Mouse (Mus musculus): Measurements from ENCODE around the gene Gm49320. TPM values are rescaled to one million over a fixed set of nuclear protein-coding genes. Genes with fewer than 3 reads are reported as not detected.

Gene Gm49320
- polyA plus RNA-seq, 1 experiment from 2014 or later = 1.00 TPM

DNA sequence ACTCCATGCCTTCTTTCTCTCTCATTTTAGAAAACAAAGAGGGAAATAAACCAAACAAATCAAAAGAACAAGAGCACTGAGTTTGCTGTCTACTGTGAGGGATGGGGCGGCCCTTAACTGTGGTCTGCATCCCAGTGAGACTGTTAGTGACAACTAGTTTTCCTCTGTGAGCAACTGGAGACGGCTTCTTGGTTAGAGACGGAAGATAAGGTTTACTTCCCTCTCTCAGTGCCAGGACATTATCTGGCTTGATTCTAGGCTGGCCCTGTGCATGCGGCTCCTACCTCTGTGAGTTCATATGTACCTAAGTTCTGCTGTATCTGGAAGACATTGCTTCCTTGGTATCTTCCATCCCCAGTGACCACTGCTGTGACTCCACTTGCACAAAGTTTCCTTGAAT lies 59.2 kb downstream of the Gm49320 start:
- DNase-seq (ENCODE audit: low spot score, missing footprints) (no peak), ATAC-seq (ENCODE audit: low FRiP score) (no peak)
- WGBS = 94% methylated on average over 4 of the region's 4 CpGs
- Histone ChIP-seq H3K9ac (ENCODE audit: low read length) (no peak overlapping the region), H3K9me3 (ENCODE audit: control insufficient read depth, low read length) (no peaks in the 10 kb centered on the region), H3K27ac (ENCODE audit: low read depth, low read length) (no peak overlapping the region), H3K4me1 (ENCODE audit: control insufficient read depth, insufficient read depth, low read length) (no peaks in the 10 kb centered on the region), H3K4me3 (ENCODE audit: low read depth, low read length) (no peak overlapping the region), H3K27me3 (ENCODE audit: control insufficient read depth, insufficient read depth, low read length) (no peaks in the 10 kb centered on the region), H3K4me2 (no peak overlapping the region), H3K36me3 (ENCODE audit: control insufficient read depth, insufficient read depth, low read length) (peaks cover 24% of the 10 kb centered on the region)

Other genes starting within 250 kb of the Gm49320 start
- gene Cd209f, start 133.0 kb upstream of the Gm49320 start, polyA plus RNA-seq (2014; fragmentation: Nextera tagmentation; extraction: Ambion mirVana) = not detected in 2 replicates
- not detected in 2 replicates for gene Cd209g, start 104.8 kb upstream of the Gm49320 start, polyA plus RNA-seq (2014; fragmentation: Nextera tagmentation; extraction: Ambion mirVana)
- gene Evi5l, start 72.3 kb upstream of the Gm49320 start, polyA plus RNA-seq (2014; fragmentation: Nextera tagmentation; extraction: Ambion mirVana) = 23.1 and 24.8 TPM in 2 replicates
- gene Prr36, start 21.4 kb upstream of the Gm49320 start, polyA plus RNA-seq (2014; fragmentation: Nextera tagmentation; extraction: Ambion mirVana) = 25.9 and 31.9 TPM in 2 replicates
- 0.07 TPM in 1 of 2 replicates, not detected in the other for gene Lrrc8e, start 12.0 kb upstream of the Gm49320 start, polyA plus RNA-seq (2014; fragmentation: Nextera tagmentation; extraction: Ambion mirVana)
- gene Map2k7, start 125 bp upstream of the Gm49320 start, polyA plus RNA-seq (2014; fragmentation: Nextera tagmentation; extraction: Ambion mirVana) = 20.8 and 22.7 TPM in 2 replicates
- 1.2 and 2.0 TPM in 2 replicates for gene Tgfbr3l, start 9.3 kb downstream of the Gm49320 start, polyA plus RNA-seq (2014; fragmentation: Nextera tagmentation; extraction: Ambion mirVana)
- 53.9 and 64.6 TPM in 2 replicates for gene Snapc2, start 14.2 kb downstream of the Gm49320 start, polyA plus RNA-seq (2014; fragmentation: Nextera tagmentation; extraction: Ambion mirVana)
- gene Ctxn1, start 20.4 kb downstream of the Gm49320 start, polyA plus RNA-seq (2014; fragmentation: Nextera tagmentation; extraction: Ambion mirVana) = 97.9 and 110 TPM in 2 replicates
- 67.4 and 70.7 TPM in 2 replicates for gene Timm44, start 37.0 kb downstream of the Gm49320 start, polyA plus RNA-seq (2014; fragmentation: Nextera tagmentation; extraction: Ambion mirVana)
- 15.7 and 17.8 TPM in 2 replicates for gene Ccl25, start 86.3 kb downstream of the Gm49320 start, polyA plus RNA-seq (2014; fragmentation: Nextera tagmentation; extraction: Ambion mirVana)
- gene Elavl1, start 86.5 kb downstream of the Gm49320 start, polyA plus RNA-seq (2014; fragmentation: Nextera tagmentation; extraction: Ambion mirVana) = 366 and 369 TPM in 2 replicates